Mouse (Mus musculus): Measurements from ENCODE around the gene Kazn.

Gene Kazn

GRCm38 (mm10) chr4:142076883-142077282, 162.3 kb downstream of the Kazn start:
- DNase-seq (ENCODE audit: low spot score) = no peak

GRCm38 (mm10) chr4:142075931-142076330, 163.3 kb downstream of the Kazn start:
- no peak for DNase-seq (ENCODE audit: low spot score)

- DNase-seq (ENCODE audit: low spot score) = no peak
Observed at GRCm38 (mm10) chr4:142074060-142074732, 165.0 kb downstream of the Kazn start.

- DNase-seq (ENCODE audit: low spot score) = no peak
Observed at GRCm38 (mm10) chr4:142071243-142071991, 167.8 kb downstream of the Kazn start.

- DNase-seq (ENCODE audit: low spot score) = no peak
Observed at GRCm38 (mm10) chr4:142070840-142071239, 168.4 kb downstream of the Kazn start.

GRCm38 (mm10) chr4:142068899-142069812, 170.0 kb downstream of the Kazn start:
- DNase-seq (ENCODE audit: low spot score) = no peak

GRCm38 (mm10) chr4:142066576-142066975, 172.6 kb downstream of the Kazn start:
- DNase-seq (ENCODE audit: low spot score) = no peak

GRCm38 (mm10) chr4:142065835-142066234, 173.4 kb downstream of the Kazn start:
- DNase-seq (ENCODE audit: low spot score) = no peak

GRCm38 (mm10) chr4:142065270-142065669, 173.9 kb downstream of the Kazn start:
- no peak for DNase-seq (ENCODE audit: low spot score)

GRCm38 (mm10) chr4:142064582-142065228, 174.5 kb downstream of the Kazn start:
- DNase-seq (ENCODE audit: low spot score) = no peak

GRCm38 (mm10) chr4:142063057-142063534, 176.1 kb downstream of the Kazn start:
- DNase-seq (ENCODE audit: low spot score) = no peak

GRCm38 (mm10) chr4:142061485-142062240, 177.5 kb downstream of the Kazn start:
- no peak for DNase-seq (ENCODE audit: low spot score)

GRCm38 (mm10) chr4:142060455-142061378, 178.5 kb downstream of the Kazn start:
- no peak for DNase-seq (ENCODE audit: low spot score)

GRCm38 (mm10) chr4:142059841-142060193, 179.4 kb downstream of the Kazn start:
- DNase-seq (ENCODE audit: low spot score) = no peak

GRCm38 (mm10) chr4:142059113-142059840, 179.9 kb downstream of the Kazn start:
- no peak for DNase-seq (ENCODE audit: low spot score)

GRCm38 (mm10) chr4:142057529-142058216, 181.5 kb downstream of the Kazn start:
- peak; percentile 44 for DNase-seq (ENCODE audit: low spot score)

GRCm38 (mm10) chr4:142055600-142055999, 183.6 kb downstream of the Kazn start:
- no peak for DNase-seq (ENCODE audit: low spot score)

- DNase-seq (ENCODE audit: low spot score) = no peak
Observed at GRCm38 (mm10) chr4:142054580-142054979, 184.6 kb downstream of the Kazn start.
